Mouse (Mus musculus): ENCODE data around the gene Ep300.
A peak's percentile ranks its signal among the peaks of the same experiment; 100 is the strongest.

- peak; percentile 32 for TF ChIP-seq CTCF (IDR thresholded peaks at IDR 0.05; ENCODE audit: low read depth, low read length)
- no peak for TF ChIP-seq POLR2AphosphoS5 (IDR thresholded peaks at IDR 0.05; ENCODE audit: insufficient replicate concordance, low read depth, low read length)
These were observed 112.7 kb downstream of the Ep300 start for GRCm38 (mm10) chr15:81697847-81698246.

Data from G1E (cell line).